ENCODE assay signal across 8 mouse cellular contexts in genomic region chr13:51930301-51930747, GRCm38 (mm10).
DNase-seq lines count a peak whose midpoint lies in the region.

No protein-coding gene starts in this region.

- intact Hi-C loops in heart, postnatal 25 days (cut with DNase I) = loop anchor here (2.0 to 5.0 kb wide), 2 partner anchors 47 to 62 kb away; no protein-coding TSS in a partner anchor

- peak; percentile 26 to 57 for DNase-seq in kidney, postnatal 36 days
- DNase-seq in kidney, postnatal 10 days = no peak
- DNase-seq in adrenal gland, adult 8-10 months = peak; percentile 31
- peak; percentile 43 to 46 for DNase-seq in cerebellum, postnatal 14 days
- peak; percentile 55 for DNase-seq in heart, postnatal 25 days (ENCODE audit: low spot score)
- peak; percentile 21 for DNase-seq in retina, embryonic 14.5 days (ENCODE audit: low spot score)
- no peak for DNase-seq in spleen, postnatal 36 days (ENCODE audit: low spot score in 2 of 2)
- DNase-seq in thymus, postnatal 25 days = no peak

Comparison
In these comparisons a context has a peak if more than half of its experiments do, and no peak if none do; other contexts are left out.
1. DNase-seq: peak in kidney, postnatal 36 days (2 of 2), adrenal gland, adult 8-10 months (single experiment), cerebellum, postnatal 14 days (2 of 2), heart, postnatal 25 days (single experiment) and retina, embryonic 14.5 days (single experiment); none in kidney, postnatal 10 days (single experiment), spleen, postnatal 36 days (0 of 2) and thymus, postnatal 25 days (single experiment).